15 mouse cellular contexts compared by ENCODE assay signal in genomic region chr11:96604306-96604705, GRCm38 (mm10).
DNase-seq lines count a peak whose midpoint lies in the region; ATAC-seq and TF ChIP-seq lines count a peak whose summit lies in the region.
"Had no signal": no experiment of that assay in that cellular context is flagged by ENCODE, and none has a peak within 500 bp of the region (broad histone marks: within the 10 kb centered on the region; RNA-seq: fewer than 3 reads in every experiment).

No protein-coding gene starts in this region.

- no peak overlapping the region for H3K4me2 ChIP-seq in kidney, embryonic 16.5 days (replicated peaks; ENCODE audit: low read depth, low read length)
- no peak overlapping the region for H3K4me2 ChIP-seq in neural tube, embryonic 13.5 days
- H3K4me2 ChIP-seq in stomach, postnatal 0 days (replicated peaks; ENCODE audit: low read depth), result no peak overlapping the region
- H3K4me2 ChIP-seq: forebrain, embryonic 15.5 days; liver, embryonic 11.5 days; midbrain, embryonic 13.5 days had no signal

- no peak for TF ChIP-seq CTCF in heart, adult 2 months (IDR thresholded peaks at IDR 0.05)
- no peak for TF ChIP-seq CTCF in stomach, postnatal 0 days (IDR thresholded peaks at IDR 0.05; ENCODE audit: low read depth)

- TF ChIP-seq EP300 in heart, adult 2 months (IDR thresholded peaks at IDR 0.05; ENCODE audit: insufficient read depth, low read depth, low read length), result no peak
- no peak for TF ChIP-seq EP300 in stomach, postnatal 0 days (optimal IDR thresholded peaks at IDR 0.05)

- H3K4me1 ChIP-seq in heart, adult 2 months (ENCODE audit: control insufficient read depth, insufficient read depth, low read length), result peaks cover 2% of the 10 kb centered on the region; the same call in 1 of the 2 replicates
- peaks cover 12% of the 10 kb centered on the region for H3K4me1 ChIP-seq in kidney, embryonic 16.5 days (ENCODE audit: insufficient read depth, low read length)
- peaks cover 41% of the 10 kb centered on the region for H3K4me1 ChIP-seq in neural tube, embryonic 13.5 days (replicated peaks)
- no peaks in the 10 kb centered on the region; the same call in 1 of the 2 replicates for H3K4me1 ChIP-seq in stomach, postnatal 0 days (replicated peaks; ENCODE audit: control insufficient read depth, insufficient read depth)
- H3K4me1 ChIP-seq: midbrain, embryonic 13.5 days had no signal

- H3K27me3 ChIP-seq in heart, adult 2 months (ENCODE audit: control insufficient read depth, insufficient read depth, low read length), result no peaks in the 10 kb centered on the region; the same call in 1 of the 2 replicates
- H3K27me3 ChIP-seq in kidney, embryonic 16.5 days (ENCODE audit: insufficient read depth, low read length), result no peaks in the 10 kb centered on the region
- H3K27me3 ChIP-seq in neural tube, embryonic 13.5 days, result no peaks in the 10 kb centered on the region
- no peaks in the 10 kb centered on the region for H3K27me3 ChIP-seq in stomach, postnatal 0 days (ENCODE audit: control insufficient read depth, insufficient read depth, low read length)
- H3K27me3 ChIP-seq: forebrain, embryonic 15.5 days; midbrain, embryonic 13.5 days; Patski had no signal

- H3K9ac ChIP-seq in heart, adult 2 months (ENCODE audit: low read depth, low read length), result no peak overlapping the region
- no peak overlapping the region for H3K9ac ChIP-seq in kidney, embryonic 16.5 days (replicated peaks; ENCODE audit: low read length)
- no peak overlapping the region for H3K9ac ChIP-seq in neural tube, embryonic 13.5 days
- H3K9ac ChIP-seq in stomach, postnatal 0 days (ENCODE audit: low read length), result no peak overlapping the region
- H3K9ac ChIP-seq: forebrain, embryonic 15.5 days; midbrain, embryonic 13.5 days had no signal

- intact Hi-C loops in heart, adult 2 months (cut with DNase I), result no loop called here

- no peak overlapping the region for H3K4me3 ChIP-seq in heart, adult 2 months
- H3K4me3 ChIP-seq in kidney, embryonic 16.5 days (ENCODE audit: low read length), result no peak overlapping the region
- no peak overlapping the region for H3K4me3 ChIP-seq in neural tube, embryonic 13.5 days
- no peak overlapping the region for H3K4me3 ChIP-seq in stomach, postnatal 0 days (ENCODE audit: low read depth, low read length)
- H3K4me3 ChIP-seq: erythroblast, embryonic 14.5 days; forebrain, embryonic 15.5 days; midbrain, embryonic 13.5 days had no signal

- DNase-seq in heart, adult 2 months, result no peak
- DNase-seq in heart, adult 9 months (ENCODE audit: low spot score in 2 of 2), result no peak
- no peak for DNase-seq in kidney, postnatal 25 days
- DNase-seq in neural tube, embryonic 10.5 days (ENCODE audit: extremely low spot score, low spot score), result no peak
- DNase-seq in stomach, postnatal 0 days (ENCODE audit: low spot score), result no peak
- DNase-seq: B cell, adult 2 months; cerebellum, adult 9-11 months had no signal

- ATAC-seq in kidney, embryonic 16.5 days (ENCODE audit: low FRiP score, low TSS enrichment), result no peak
- no peak for ATAC-seq in neural tube, embryonic 13.5 days (ENCODE audit: low read depth)
- ATAC-seq in stomach, postnatal 0 days (ENCODE audit: low FRiP score, low TSS enrichment), result no peak
- ATAC-seq in monocyte, adult 5-6 weeks (replicated peaks; ENCODE audit: insufficient number of reproducible peaks, low FRiP score, low TSS enrichment, poor library complexity, severe bottlenecking), result no peak
- ATAC-seq: forebrain, embryonic 15.5 days; midbrain, embryonic 13.5 days; Patski had no signal

- WGBS in heart, adult 2 months, result 34% methylated on average over 6 of the region's 6 CpGs
- 31% methylated on average over 6 of the region's 6 CpGs for WGBS in kidney, embryonic 16.5 days
- WGBS in neural tube, embryonic 13.5 days, result 70% methylated on average over 6 of the region's 6 CpGs
- 35% methylated on average over 6 of the region's 6 CpGs for WGBS in stomach, postnatal 0 days

- no peaks in the 10 kb centered on the region for H3K36me3 ChIP-seq in heart, adult 2 months (ENCODE audit: control insufficient read depth, insufficient read depth, low read length)
- no peaks in the 10 kb centered on the region for H3K36me3 ChIP-seq in kidney, embryonic 16.5 days (ENCODE audit: insufficient read depth, low read length)
- no peaks in the 10 kb centered on the region for H3K36me3 ChIP-seq in neural tube, embryonic 13.5 days
- no peaks in the 10 kb centered on the region for H3K36me3 ChIP-seq in stomach, postnatal 0 days (ENCODE audit: control insufficient read depth, insufficient read depth, low read length)
- H3K36me3 ChIP-seq: forebrain, embryonic 15.5 days; midbrain, embryonic 13.5 days had no signal

- H3K27ac ChIP-seq in heart, adult 2 months, result peak overlapping the region; percentile 26
- peak overlapping the region; percentile 48 for H3K27ac ChIP-seq in kidney, embryonic 16.5 days (ENCODE audit: low read length)
- peak overlapping the region; percentile 28; the same call in 1 of the 2 replicates for H3K27ac ChIP-seq in neural tube, embryonic 13.5 days (replicated peaks)
- H3K27ac ChIP-seq in stomach, postnatal 0 days (replicated peaks), result peak overlapping the region; percentile 20; the same call in 1 of the 2 replicates
- H3K27ac ChIP-seq: midbrain, embryonic 13.5 days had no signal

- no peak for TF ChIP-seq POLR2A in heart, adult 2 months (IDR thresholded peaks at IDR 0.05; ENCODE audit: insufficient read depth, low read depth, low read length)

- no peaks in the 10 kb centered on the region for H3K79me2 ChIP-seq in heart, adult 2 months (replicated peaks; ENCODE audit: control insufficient read depth, insufficient read depth, low read length)

- no peaks in the 10 kb centered on the region for H3K9me3 ChIP-seq in kidney, embryonic 16.5 days (ENCODE audit: low read length)
- H3K9me3 ChIP-seq in neural tube, embryonic 13.5 days, result no peaks in the 10 kb centered on the region
- no peaks in the 10 kb centered on the region for H3K9me3 ChIP-seq in stomach, postnatal 0 days (ENCODE audit: control insufficient read depth, low read length)
- H3K9me3 ChIP-seq: forebrain, embryonic 15.5 days; midbrain, embryonic 13.5 days had no signal
